Mouse (Mus musculus): Measurements from ENCODE around the gene Agpat3. TPM values are rescaled to one million over a fixed set of nuclear protein-coding genes. Genes with fewer than 3 reads are reported as not detected.

Agpat3 gene
- total and polyA plus RNA-seq, 2 experiments, result 132 to 351 TPM

- H3K36me3 ChIP-seq (ENCODE audit: control insufficient read depth, insufficient read depth, low read length), result no peaks in the 10 kb centered on the region
- TF ChIP-seq POLR2A (IDR thresholded peaks at IDR 0.05; ENCODE audit: extremely low read depth, insufficient read depth, low read length), result no peak
- TF ChIP-seq CTCF (IDR thresholded peaks at IDR 0.05; ENCODE audit: low read depth, low read length), result no peak
- H3K9ac ChIP-seq (ENCODE audit: low read depth, low read length), result no peak overlapping the region
- 21% methylated on average over 4 of the region's 4 CpGs for WGBS
- no peak overlapping the region for H3K4me3 ChIP-seq (ENCODE audit: insufficient read depth, low read depth, low read length)
- H3K27ac ChIP-seq (replicated peaks; ENCODE audit: insufficient read depth, low read depth, low read length), result no peak overlapping the region
- DNase-seq (ENCODE audit: extremely low read depth, low read depth, low spot score), result peak; percentile 71
- H3K4me1 ChIP-seq (ENCODE audit: control insufficient read depth, insufficient read depth, low read length), result peaks cover 4% of the 10 kb centered on the region
- H3K79me2 ChIP-seq (ENCODE audit: control insufficient read depth, insufficient read depth, low read length), result no peaks in the 10 kb centered on the region
- H3K27me3 ChIP-seq (ENCODE audit: control insufficient read depth, insufficient read depth, low read length), result no peaks in the 10 kb centered on the region
These were observed 96.6 kb downstream of the Agpat3 start for GRCm38 (mm10) chr10:78255646-78256059.

- Histone ChIP-seq H3K79me2 (ENCODE audit: control insufficient read depth, insufficient read depth, low read length) (peaks cover 13% of the 10 kb centered on the region), H3K36me3 (ENCODE audit: control insufficient read depth, insufficient read depth, low read length) (no peaks in the 10 kb centered on the region), H3K4me3 (ENCODE audit: insufficient read depth, low read depth, low read length) (no peak overlapping the region), H3K27me3 (ENCODE audit: control insufficient read depth, insufficient read depth, low read length) (no peaks in the 10 kb centered on the region), H3K4me1 (ENCODE audit: control insufficient read depth, insufficient read depth, low read length) (peaks cover 10% of the 10 kb centered on the region), H3K9ac (ENCODE audit: low read depth, low read length) (no peak overlapping the region), H3K27ac (replicated peaks; ENCODE audit: insufficient read depth, low read depth, low read length) (no peak overlapping the region)
- WGBS, result 77% methylated on average over 3 of the region's 3 CpGs
- no peak for DNase-seq (ENCODE audit: extremely low read depth, low read depth, low spot score)
- TF ChIP-seq POLR2A (IDR thresholded peaks at IDR 0.05; ENCODE audit: extremely low read depth, insufficient read depth, low read length) (no peak), CTCF (IDR thresholded peaks at IDR 0.05; ENCODE audit: low read depth, low read length) (no peak)
These were observed 105.1 kb downstream of the Agpat3 start for GRCm38 (mm10) chr10:78247206-78247605.

GRCm38 (mm10) chr10:78246725-78247124 is 105.6 kb downstream of the Agpat3 start:
- Histone ChIP-seq H3K4me3 (ENCODE audit: insufficient read depth, low read depth, low read length) (no peak overlapping the region), H3K79me2 (ENCODE audit: control insufficient read depth, insufficient read depth, low read length) (peaks cover 13% of the 10 kb centered on the region), H3K9ac (ENCODE audit: low read depth, low read length) (no peak overlapping the region), H3K4me1 (ENCODE audit: control insufficient read depth, insufficient read depth, low read length) (peaks cover 10% of the 10 kb centered on the region), H3K36me3 (ENCODE audit: control insufficient read depth, insufficient read depth, low read length) (no peaks in the 10 kb centered on the region), H3K27me3 (ENCODE audit: control insufficient read depth, insufficient read depth, low read length) (no peaks in the 10 kb centered on the region), H3K27ac (replicated peaks; ENCODE audit: insufficient read depth, low read depth, low read length) (no peak overlapping the region)
- TF ChIP-seq CTCF (IDR thresholded peaks at IDR 0.05; ENCODE audit: low read depth, low read length), result no peak
- TF ChIP-seq POLR2A (IDR thresholded peaks at IDR 0.05; ENCODE audit: extremely low read depth, insufficient read depth, low read length), result no peak
- WGBS, result 75% methylated on average over 4 of the region's 4 CpGs
- no peak for DNase-seq (ENCODE audit: extremely low read depth, low read depth, low spot score)

GRCm38 (mm10) chr10:78245225-78245547 is 107.1 kb downstream of the Agpat3 start:
- peak overlapping the region; percentile 70 for H3K27ac ChIP-seq (replicated peaks; ENCODE audit: insufficient read depth, low read depth, low read length)

GRCm38 (mm10) chr10:78244438-78245224 is 107.7 kb downstream of the Agpat3 start, which contains the start of gene Trappc10:
Trappc10 (minus strand) TSS chr10:78244641.
- Histone ChIP-seq H3K9ac (ENCODE audit: low read depth, low read length) (peak within 1 kb of the TSS; percentile 85), H3K36me3 (ENCODE audit: control insufficient read depth, insufficient read depth, low read length) (no peaks in the 10 kb centered on the region), H3K27me3 (ENCODE audit: control insufficient read depth, insufficient read depth, low read length) (no peaks in the 10 kb centered on the region), H3K4me1 (ENCODE audit: control insufficient read depth, insufficient read depth, low read length) (peaks cover 13% of the 10 kb centered on the region), H3K79me2 (ENCODE audit: control insufficient read depth, insufficient read depth, low read length) (peaks cover 22% of the 10 kb centered on the region), H3K27ac (replicated peaks; ENCODE audit: insufficient read depth, low read depth, low read length) (peak within 1 kb of the TSS; percentile 83), H3K4me3 (ENCODE audit: insufficient read depth, low read depth, low read length) (peak within 1 kb of the TSS; percentile 99)
- peak; percentile 75 for DNase-seq (ENCODE audit: extremely low read depth, low read depth, low spot score)
- WGBS, result under 1% methylated on average over 73 of the region's 74 CpGs
- no peak for TF ChIP-seq CTCF (IDR thresholded peaks at IDR 0.05; ENCODE audit: low read depth, low read length)
- no peak for TF ChIP-seq POLR2A (IDR thresholded peaks at IDR 0.05; ENCODE audit: extremely low read depth, insufficient read depth, low read length)

More at GRCm38 (mm10) chr10:78245225-78245547, 107.1 kb downstream of the Agpat3 start:
- no peak for DNase-seq (ENCODE audit: extremely low read depth, low read depth, low spot score)
- H3K9ac ChIP-seq (ENCODE audit: low read depth, low read length), result peak overlapping the region; percentile 66; the same call in 1 of the 2 replicates
- H3K36me3 ChIP-seq (ENCODE audit: control insufficient read depth, insufficient read depth, low read length), result no peaks in the 10 kb centered on the region
- 6% methylated on average over 7 of the region's 7 CpGs for WGBS
- peaks cover 10% of the 10 kb centered on the region for H3K4me1 ChIP-seq (ENCODE audit: control insufficient read depth, insufficient read depth, low read length)
- TF ChIP-seq POLR2A (IDR thresholded peaks at IDR 0.05; ENCODE audit: extremely low read depth, insufficient read depth, low read length) (no peak), CTCF (IDR thresholded peaks at IDR 0.05; ENCODE audit: low read depth, low read length) (no peak)
- no peaks in the 10 kb centered on the region for H3K27me3 ChIP-seq (ENCODE audit: control insufficient read depth, insufficient read depth, low read length)
- H3K79me2 ChIP-seq (ENCODE audit: control insufficient read depth, insufficient read depth, low read length), result peaks cover 18% of the 10 kb centered on the region
- H3K4me3 ChIP-seq (ENCODE audit: insufficient read depth, low read depth, low read length), result peak overlapping the region; percentile 65

GRCm38 (mm10) chr10:78244058-78244437 is 108.2 kb downstream of the Agpat3 start:
- Histone ChIP-seq H3K9ac (ENCODE audit: low read depth, low read length) (peak overlapping the region; percentile 85), H3K36me3 (ENCODE audit: control insufficient read depth, insufficient read depth, low read length) (no peaks in the 10 kb centered on the region), H3K79me2 (ENCODE audit: control insufficient read depth, insufficient read depth, low read length) (peaks cover 24% of the 10 kb centered on the region), H3K27me3 (ENCODE audit: control insufficient read depth, insufficient read depth, low read length) (no peaks in the 10 kb centered on the region), H3K4me3 (ENCODE audit: insufficient read depth, low read depth, low read length) (peak overlapping the region; percentile 99), H3K4me1 (ENCODE audit: control insufficient read depth, insufficient read depth, low read length) (peaks cover 15% of the 10 kb centered on the region), H3K27ac (replicated peaks; ENCODE audit: insufficient read depth, low read depth, low read length) (peak overlapping the region; percentile 83)
- under 1% methylated on average over 33 of the region's 33 CpGs for WGBS
- peak; percentile 79 for DNase-seq (ENCODE audit: extremely low read depth, low read depth, low spot score)
- TF ChIP-seq POLR2A (IDR thresholded peaks at IDR 0.05; ENCODE audit: extremely low read depth, insufficient read depth, low read length), result 0 out of 2 replicates have a peak, but pooled peaks have one; percentile 9
- TF ChIP-seq CTCF (IDR thresholded peaks at IDR 0.05; ENCODE audit: low read depth, low read length), result no peak
